Mouse (Mus musculus) CD4-positive, CD25-positive, alpha-beta regulatory T cell, adult 2 months (primary cell): ENCODE measurements around the gene Plekhg2.

Experiments used
- DNase-seq: peaks from one replicate; pipeline ENCODE4 v3.0.0-alpha.2; 2012; ENCODE audit warnings: low read depth, low spot score

Plekhg2 gene

GRCm38 (mm10) chr7:28335471-28335870 lies 36.9 kb downstream of the Plekhg2 start:
- DNase-seq: no peak

- no peak for DNase-seq
Observed at GRCm38 (mm10) chr7:28334534-28334933, 37.9 kb downstream of the Plekhg2 start.

GRCm38 (mm10) chr7:28328260-28328659 lies 44.1 kb downstream of the Plekhg2 start:
- DNase-seq: no peak

- DNase-seq: peak; percentile 30
Observed at GRCm38 (mm10) chr7:28326457-28326856, 45.9 kb downstream of the Plekhg2 start.

- no peak for DNase-seq
Observed at GRCm38 (mm10) chr7:28325293-28325692, 47.1 kb downstream of the Plekhg2 start.

GRCm38 (mm10) chr7:28321974-28322720 lies 50.3 kb downstream of the Plekhg2 start:
- DNase-seq: no peak

GRCm38 (mm10) chr7:28318714-28319113 lies 53.7 kb downstream of the Plekhg2 start:
- DNase-seq: no peak

GRCm38 (mm10) chr7:28318036-28318435 lies 54.4 kb downstream of the Plekhg2 start:
- DNase-seq: no peak

GRCm38 (mm10) chr7:28311926-28312543 lies 60.4 kb downstream of the Plekhg2 start, which contains the start of gene Timm50:
Gene Timm50, minus strand, starts transcription at chr7:28312072.
- DNase-seq: peak; percentile 98

GRCm38 (mm10) chr7:28311151-28311925 lies 61.1 kb downstream of the Plekhg2 start:
- peak; percentile 19 for DNase-seq

- no peak for DNase-seq
Observed at GRCm38 (mm10) chr7:28309737-28310136, 62.7 kb downstream of the Plekhg2 start.
